Mouse (Mus musculus) CD4-positive, CD25-positive, alpha-beta regulatory T cell, adult 9 weeks (primary cell): Measurements from ENCODE around the gene Matk. TPM values are rescaled to one million over a fixed set of nuclear protein-coding genes. Genes with fewer than 3 reads are reported as not detected.

ENCODE experiments used
- polyA plus RNA-seq: library from polyadenylated mRNA; unstranded; fragments of 100-300 nt; shearing (Covaris generic); gene quantifications from one replicate; pipeline ENCODE4 v1.2.1, GENCODE M21; 2017

Gene Matk
- polyA plus RNA-seq = 134 TPM

DNA sequence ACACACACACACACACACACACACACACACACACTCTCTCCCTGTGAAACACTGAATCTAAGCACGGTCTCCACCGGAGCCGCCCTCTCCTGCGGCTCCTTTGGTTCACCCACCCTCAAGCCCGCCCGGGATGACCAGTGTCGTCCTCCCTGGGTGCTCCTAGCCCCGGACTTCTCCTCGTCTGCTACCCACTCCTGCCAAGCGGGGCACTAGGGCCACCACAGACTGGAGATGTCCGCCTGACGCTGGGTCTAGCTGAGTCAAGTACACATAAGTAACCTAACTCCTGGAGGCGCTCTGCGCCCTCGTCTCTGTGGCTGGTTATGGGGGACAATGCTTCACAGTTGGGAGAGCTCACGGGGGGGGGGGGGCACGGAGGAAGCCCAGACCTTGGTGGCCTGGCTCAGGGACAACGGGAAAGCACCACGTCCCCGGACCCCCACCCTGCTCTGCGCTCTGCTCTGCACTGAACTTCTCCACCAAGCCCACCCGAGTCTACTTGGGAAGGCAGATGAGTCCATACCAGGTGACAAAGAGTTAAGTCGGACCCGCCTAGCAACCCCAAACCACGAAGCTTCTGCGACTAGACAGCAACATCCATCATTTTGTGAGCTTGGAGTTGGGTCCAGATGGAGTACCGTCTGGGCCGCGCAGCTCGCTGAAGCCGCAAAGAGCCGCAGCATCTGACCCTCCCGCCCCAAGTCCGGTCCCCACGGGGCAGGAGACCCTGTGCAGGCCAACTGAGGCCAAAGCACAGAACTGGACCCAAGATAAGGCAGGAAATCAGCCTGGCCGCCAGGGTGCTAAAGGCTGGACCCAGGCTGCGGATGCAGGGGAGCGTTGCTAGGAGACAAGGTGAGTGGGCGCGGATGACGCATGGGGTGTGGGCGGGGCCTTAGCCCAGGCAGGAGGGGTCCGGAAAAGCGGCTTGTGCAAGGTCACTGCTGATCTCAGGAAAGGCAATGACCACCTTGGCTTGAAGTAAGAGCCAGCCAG, at the start of gene Matk:
Matk (plus strand) TSS at position 512 of the 996 bp plus-strand sequence.

DNA sequence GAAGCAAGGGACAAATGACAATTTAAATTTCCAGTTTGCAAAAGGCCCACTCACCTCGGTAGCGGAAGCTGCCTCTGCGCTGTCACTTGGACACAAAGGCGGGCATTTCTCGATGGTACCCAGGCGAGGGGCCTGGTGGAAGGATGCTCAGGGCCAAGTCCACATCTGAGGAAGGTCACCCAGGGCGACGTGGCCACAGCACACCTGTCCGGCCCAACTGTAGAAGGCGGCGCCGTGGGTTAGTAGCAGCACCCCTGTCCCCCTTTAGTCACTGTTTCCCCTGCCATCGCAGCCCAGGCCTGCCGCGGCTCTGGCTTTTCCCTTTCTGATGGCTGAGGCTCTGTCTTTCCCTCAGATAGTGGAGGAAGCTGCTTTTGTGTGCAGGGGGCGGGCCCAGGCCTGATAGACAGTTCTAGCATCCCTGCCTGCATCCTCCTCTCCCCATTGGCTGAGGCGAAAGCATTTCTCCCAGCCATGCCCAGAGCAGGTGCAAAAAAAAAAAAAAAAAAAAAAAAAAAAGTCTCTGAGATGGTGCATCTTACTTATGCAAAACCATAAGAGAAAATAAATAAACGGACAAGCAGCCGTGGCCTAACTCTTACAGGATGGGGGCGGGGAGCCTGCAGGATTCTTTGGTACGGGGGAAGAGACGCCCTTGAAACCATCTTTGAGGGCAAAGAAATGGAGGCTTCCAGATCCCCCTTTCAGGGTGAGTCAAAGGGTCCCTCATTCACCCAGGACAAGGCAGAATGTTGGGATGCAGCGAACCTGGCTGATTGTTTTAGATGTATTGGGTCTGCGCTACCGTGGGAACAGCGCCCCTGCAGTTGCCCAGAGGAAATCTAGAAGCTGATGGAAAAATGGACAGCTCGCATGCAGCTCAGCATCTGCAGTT, 22.1 kb upstream of the Matk start, which contains the start of gene Atcay:
Atcay (minus strand) TSS at position 396 of the 895 bp plus-strand sequence.

DNA sequence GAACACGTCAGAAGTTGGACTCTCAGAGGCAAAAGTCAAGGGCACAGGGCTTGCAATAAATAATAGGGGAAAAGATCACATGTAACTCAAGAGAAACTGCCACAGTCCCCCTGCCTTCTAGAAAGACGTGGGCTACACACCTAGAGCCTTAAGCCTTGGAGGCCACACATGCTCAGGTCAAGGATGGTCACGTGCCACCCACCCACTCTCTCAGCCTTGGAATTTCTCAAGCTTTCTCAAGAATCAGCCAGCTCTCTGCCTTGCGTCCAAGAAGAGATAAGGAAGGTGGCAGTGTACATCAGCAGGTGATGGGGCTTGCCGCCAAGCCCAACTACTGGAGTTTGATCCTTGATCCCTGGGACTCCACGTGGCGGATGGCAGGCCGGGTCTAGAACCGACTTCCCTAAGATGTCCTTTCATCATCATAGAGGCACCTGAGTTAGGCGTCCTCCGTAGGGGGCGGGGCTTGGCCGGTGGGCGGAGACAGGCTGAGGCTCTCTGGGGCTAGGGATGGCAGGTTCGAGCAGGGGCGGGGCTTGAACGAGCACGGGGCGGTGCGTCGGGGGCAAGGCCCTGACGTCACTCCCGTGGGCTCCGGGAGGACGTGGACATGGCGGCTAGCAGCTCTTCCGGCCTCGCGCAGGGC, 20.0 kb upstream of the Matk start, which contains the start of gene Zfr2:
Zfr2 (plus strand) TSS at position 576 of the 646 bp plus-strand sequence.

DNA sequence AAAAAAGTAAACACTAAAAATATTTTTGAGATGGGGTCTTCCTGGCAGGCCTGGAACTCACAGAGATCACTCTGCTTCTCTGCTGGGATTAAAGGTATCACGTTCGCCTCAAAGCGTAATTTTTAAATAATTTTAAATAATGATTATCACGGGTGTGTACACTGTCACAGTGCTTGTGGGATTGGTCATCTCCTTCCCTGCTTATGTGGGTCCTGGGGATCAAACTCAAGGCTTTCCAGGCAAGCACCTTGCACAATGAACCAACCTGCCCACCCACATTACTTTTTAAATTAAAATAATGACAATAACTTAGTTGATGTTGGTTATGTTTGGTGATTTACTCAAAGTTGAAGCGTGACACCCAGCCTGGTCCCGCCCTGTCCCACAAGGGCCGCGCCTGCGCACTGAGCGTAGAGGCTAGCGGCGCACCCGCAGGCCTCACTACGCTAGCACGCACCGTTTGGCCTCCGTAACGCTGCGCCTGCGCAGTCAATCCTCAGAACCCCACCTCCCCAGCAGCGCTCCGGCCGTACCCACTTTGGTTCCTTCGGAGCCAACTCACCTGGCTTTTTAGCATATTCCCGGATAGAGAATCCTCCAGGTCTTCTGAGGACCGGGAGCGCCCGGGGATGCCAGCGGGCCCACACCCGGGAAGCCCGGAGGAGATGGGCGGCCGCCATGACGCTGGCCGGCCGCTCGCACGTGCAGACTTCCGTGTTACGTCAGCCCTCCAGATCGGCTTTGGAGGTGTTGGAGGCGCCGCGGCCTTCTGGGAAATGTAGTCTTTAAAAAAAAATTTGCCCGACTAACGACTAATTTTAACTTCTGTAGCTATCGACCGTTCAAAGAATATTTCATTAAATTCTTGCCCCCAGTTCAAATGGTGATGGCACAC, 13.7 kb downstream of the Matk start, which contains the start of the genes Mrpl54 and Apba3:
Mrpl54 (minus strand) TSS at position 724 of the 895 bp plus-strand sequence.
Apba3 (plus strand) TSS at position 750 of the 895 bp plus-strand sequence.

DNA sequence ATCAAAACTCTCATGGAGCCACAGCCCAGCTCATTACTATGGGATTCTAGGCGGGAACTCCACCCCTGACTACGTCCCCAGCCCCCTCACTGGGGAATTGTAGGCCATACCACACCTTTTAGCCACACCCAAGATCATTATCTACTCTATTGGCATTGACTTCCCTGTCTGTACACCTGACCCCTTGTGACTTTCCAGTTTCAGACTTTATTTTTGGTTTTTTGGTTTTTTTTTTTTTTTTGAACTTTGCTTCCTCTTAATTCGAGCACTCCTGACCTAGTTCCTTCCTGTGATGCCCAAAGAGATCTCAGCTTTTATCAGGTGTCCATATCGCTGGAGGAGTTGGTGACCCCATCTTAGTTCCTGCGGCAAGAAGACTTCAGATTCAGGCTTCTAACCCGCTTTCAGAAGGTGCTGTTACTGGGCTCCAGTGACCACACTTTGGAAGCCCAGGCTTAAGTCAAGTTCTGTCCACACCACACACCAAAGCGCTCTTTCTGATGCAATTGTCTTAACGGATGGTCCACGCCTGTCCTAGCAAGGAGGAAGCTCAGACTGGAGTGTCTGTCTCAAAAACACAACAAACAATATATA, 38.9 kb downstream of the Matk start, which contains the start of gene Tjp3:
Tjp3 (minus strand) TSS at position 71 of the 594 bp plus-strand sequence.

DNA sequence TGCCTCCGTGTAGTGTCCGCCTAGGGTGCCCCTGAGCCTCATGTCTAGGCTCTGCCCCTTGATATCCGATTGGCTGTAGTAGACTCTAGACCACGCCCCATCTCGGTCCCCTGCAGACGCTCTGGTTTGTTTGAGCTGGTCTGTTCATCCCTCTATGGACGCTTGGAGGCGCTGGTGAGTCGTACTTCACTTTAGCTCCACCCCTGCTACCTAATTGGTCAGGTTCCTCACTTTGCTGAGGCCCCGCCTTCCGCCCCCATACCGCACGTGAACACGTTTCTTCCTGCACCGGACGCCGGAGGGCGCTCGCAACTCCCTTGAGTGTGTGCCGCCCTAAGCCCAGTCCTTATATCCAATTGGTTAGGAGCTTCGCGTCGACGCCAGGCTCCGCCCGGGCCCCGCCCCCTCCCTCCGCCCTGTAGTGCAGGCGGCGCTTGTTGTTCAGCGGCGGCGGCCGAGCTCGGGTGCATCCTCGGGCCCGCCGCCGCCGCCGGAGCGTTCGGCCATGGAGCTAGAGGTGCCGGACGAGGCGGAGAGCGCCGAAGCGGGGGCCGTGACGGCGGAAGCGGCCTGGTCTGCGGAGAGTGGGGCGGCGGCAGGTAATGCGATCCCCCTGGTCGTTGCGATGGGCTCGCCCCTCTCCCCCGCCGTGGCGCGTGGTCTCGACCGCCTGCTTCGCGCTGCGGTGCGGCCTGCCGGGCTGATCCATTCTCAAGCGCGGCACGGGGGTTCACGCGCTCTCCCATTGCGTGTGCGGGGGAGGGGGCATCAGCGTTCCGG, 40.0 kb downstream of the Matk start, which contains the start of gene Pip5k1c:
Pip5k1c (plus strand) TSS at position 410 of the 780 bp plus-strand sequence.

Other genes starting within 250 kb of the Matk start
- gene Gng7, start 238.0 kb upstream of the Matk start, polyA plus RNA-seq = 0.14 TPM
- not detected for gene Diras1, start 227.3 kb upstream of the Matk start, polyA plus RNA-seq
- gene Slc39a3, start 215.5 kb upstream of the Matk start, polyA plus RNA-seq = 11.8 TPM
- 113 TPM for gene Sgta, start 192.8 kb upstream of the Matk start, polyA plus RNA-seq
- 8.0 TPM for gene Thop1, start 182.9 kb upstream of the Matk start, polyA plus RNA-seq
- 0.25 TPM for gene Creb3l3, start 154.1 kb upstream of the Matk start, polyA plus RNA-seq
- gene Map2k2, start 147.0 kb upstream of the Matk start, polyA plus RNA-seq = 31.9 TPM
- gene Zbtb7a, start 117.7 kb upstream of the Matk start, polyA plus RNA-seq = 18.9 TPM
- 32.1 TPM for gene Pias4, start 85.0 kb upstream of the Matk start, polyA plus RNA-seq
- 984 TPM for gene Eef2, start 76.3 kb upstream of the Matk start, polyA plus RNA-seq
- 12.1 TPM for gene Dapk3, start 69.9 kb upstream of the Matk start, polyA plus RNA-seq
- not detected for gene 4930442H23Rik, start 69.1 kb upstream of the Matk start, polyA plus RNA-seq
- gene Nmrk2, start 50.9 kb upstream of the Matk start, polyA plus RNA-seq = 0.37 TPM
- gene Atcay, start 22.1 kb upstream of the Matk start, polyA plus RNA-seq = 9.0 TPM
- gene Zfr2, start 19.8 kb upstream of the Matk start, polyA plus RNA-seq = 3.7 TPM
- gene Mrpl54, start 14.0 kb downstream of the Matk start, polyA plus RNA-seq = 139 TPM
- gene Apba3, start 14.0 kb downstream of the Matk start, polyA plus RNA-seq = 38.6 TPM
- 8.3 TPM for gene Tjp3, start 38.6 kb downstream of the Matk start, polyA plus RNA-seq
- gene Pip5k1c, start 40.0 kb downstream of the Matk start, polyA plus RNA-seq = 32.1 TPM
- 16.6 TPM for gene Cactin, start 68.2 kb downstream of the Matk start, polyA plus RNA-seq
- gene Tbxa2r, start 75.8 kb downstream of the Matk start, polyA plus RNA-seq = 41.7 TPM
- not detected for gene Gipc3, start 90.3 kb downstream of the Matk start, polyA plus RNA-seq
- 28.8 TPM for gene Hmg20b, start 97.5 kb downstream of the Matk start, polyA plus RNA-seq
- 1.5 TPM for gene Mfsd12, start 104.6 kb downstream of the Matk start, polyA plus RNA-seq
- gene 4930404N11Rik, start 112.9 kb downstream of the Matk start, polyA plus RNA-seq = 0.82 TPM
- 16.3 TPM for gene Fzr1, start 125.6 kb downstream of the Matk start, polyA plus RNA-seq
- 32.9 TPM for gene Dohh, start 131.5 kb downstream of the Matk start, polyA plus RNA-seq
- 3.4 TPM for gene Gm48551, start 131.5 kb downstream of the Matk start, polyA plus RNA-seq
- 0.91 TPM for gene Gm48552, start 136.1 kb downstream of the Matk start, polyA plus RNA-seq
- gene Smim24, start 140.1 kb downstream of the Matk start, polyA plus RNA-seq = 8.7 TPM
- 23.6 TPM for gene Nfic, start 202.7 kb downstream of the Matk start, polyA plus RNA-seq
- 0.17 TPM for gene Celf5, start 229.8 kb downstream of the Matk start, polyA plus RNA-seq
- gene Ncln, start 243.5 kb downstream of the Matk start, polyA plus RNA-seq = 133 TPM
- gene S1pr4, start 247.2 kb downstream of the Matk start, polyA plus RNA-seq = 96.9 TPM